Mouse (Mus musculus) hindbrain, embryonic 14.5 days (tissue): ENCODE data around the gene Lrmda. TPM values are rescaled to one million over a fixed set of nuclear protein-coding genes. Genes with fewer than 3 reads are reported as not detected.

Source experiments
- ATAC-seq: fragments of 200-750 bp; cut with Nextera tagmentation; 2 replicates; pipeline ENCODE4 v1.8.0; 2017; ENCODE audit warnings: moderate number of reproducible peaks, mild to moderate bottlenecking, moderate TSS enrichment, moderate library complexity; ENCODE audit not compliant: low FRiP score
- DNase-seq: peaks from one replicate; pipeline ENCODE4 v3.0.0-alpha.2; 2015; ENCODE audit warnings: low spot score
- H3K27ac ChIP-seq: fragments of 300-500 bp; sonication (generic); 2 replicates; pipeline ENCODE4 v1.5.1; 2014; ENCODE audit warnings: mild to moderate bottlenecking, moderate library complexity
- H3K27me3 ChIP-seq: fragments of 300-500 bp; sonication (generic); 2 replicates; pipeline ENCODE4 v1.6.1; 2014; ENCODE audit warnings: mild to moderate bottlenecking, low read length, mixed read lengths; ENCODE audit not compliant: control insufficient read depth, insufficient read depth
- H3K36me3 ChIP-seq: fragments of 300-500 bp; sonication (generic); replicated peaks from 2 replicates; pipeline ENCODE4 v1.6.1; 2014; ENCODE audit not compliant: control insufficient read depth, insufficient read depth
- H3K4me1 ChIP-seq: fragments of 300-500 bp; sonication (generic); replicated peaks from 2 replicates; pipeline ENCODE4 v1.6.1; 2014; ENCODE audit warnings: antibody characterized with exemption, low read length, mixed read lengths; ENCODE audit not compliant: control insufficient read depth, insufficient read depth
- H3K4me2 ChIP-seq: fragments of 300-500 bp; sonication (generic); replicated peaks from 2 replicates; pipeline ENCODE4 v1.6.1; 2014; ENCODE audit warnings: mild to moderate bottlenecking, moderate library complexity
- H3K4me3 ChIP-seq: fragments of 300-500 bp; sonication (generic); replicated peaks from 2 replicates; pipeline ENCODE4 v1.5.1; 2014; ENCODE audit warnings: mild to moderate bottlenecking, low read length
- H3K9ac ChIP-seq: fragments of 300-500 bp; sonication (generic); 2 replicates; pipeline ENCODE4 v1.6.1; 2014
- H3K9me3 ChIP-seq: fragments of 300-500 bp; sonication (generic); 2 replicates; pipeline ENCODE4 v1.6.1; 2016; ENCODE audit warnings: low read length; ENCODE audit not compliant: control insufficient read depth
- WGBS: fragments of 180-500 bp; shearing (Covaris S2); extraction: QIAGEN DNeasy Blood & Tissue Kit; methylation state at CpG from one replicate; pipeline ENCODE4 v1.1.7; 2014; 5-methylcytosine and 5-hydroxymethylcytosine counted together
- polyA plus RNA-seq: library from polyadenylated mRNA; unstranded; fragments of >200 nt; fragmentation: Nextera tagmentation; extraction: Ambion mirVana; gene quantifications from 2 replicates; pipeline ENCODE4 v1.2.1, GENCODE M21; 2014

Lrmda gene
- polyA plus RNA-seq, 1 experiment from 2014 or later = 0.64 TPM

GRCm38 (mm10) chr14:22700236-22700635 is 680.7 kb downstream of the Lrmda start:
- DNase-seq = no peak
- no peak overlapping the region for H3K4me3 ChIP-seq
- H3K9me3 ChIP-seq = no peaks in the 10 kb centered on the region
- H3K36me3 ChIP-seq = no peaks in the 10 kb centered on the region
- no peaks in the 10 kb centered on the region for H3K4me1 ChIP-seq
- no peak overlapping the region for H3K27ac ChIP-seq
- H3K27me3 ChIP-seq = no peaks in the 10 kb centered on the region
- no peak overlapping the region for H3K9ac ChIP-seq
- no peak for ATAC-seq
- whole genome bisulfite sequencing = 89% methylated on average over 1 of the region's 1 CpGs
- H3K4me2 ChIP-seq = no peak overlapping the region

- H3K4me2 ChIP-seq = no peak overlapping the region
- no peaks in the 10 kb centered on the region for H3K4me1 ChIP-seq
- H3K9me3 ChIP-seq = no peaks in the 10 kb centered on the region
- H3K9ac ChIP-seq = no peak overlapping the region
- ATAC-seq (no peak), DNase-seq (no peak)
- H3K36me3 ChIP-seq = no peaks in the 10 kb centered on the region
- H3K27me3 ChIP-seq = no peaks in the 10 kb centered on the region
- 90% methylated on average over 2 of the region's 2 CpGs for WGBS
- no peak overlapping the region for H3K27ac ChIP-seq
- H3K4me3 ChIP-seq = no peak overlapping the region
Observed at GRCm38 (mm10) chr14:22700690-22701089, 681.2 kb downstream of the Lrmda start.

- Histone ChIP-seq H3K4me3 (no peak overlapping the region), H3K4me1 (peaks cover 10% of the 10 kb centered on the region), H3K9ac (no peak overlapping the region), H3K27ac (no peak overlapping the region), H3K4me2 (no peak overlapping the region), H3K27me3 (no peaks in the 10 kb centered on the region), H3K36me3 (no peaks in the 10 kb centered on the region), H3K9me3 (no peaks in the 10 kb centered on the region)
- DNase-seq (no peak), ATAC-seq (no peak)
- 78% methylated on average over 9 of the region's 9 CpGs for WGBS
Observed at GRCm38 (mm10) chr14:22707958-22708701, 688.6 kb downstream of the Lrmda start.

- no peaks in the 10 kb centered on the region for H3K36me3 ChIP-seq
- DNase-seq = no peak
- WGBS = 30% methylated on average over 6 of the region's 6 CpGs
- H3K4me3 ChIP-seq = no peak overlapping the region
- H3K9ac ChIP-seq = no peak overlapping the region
- H3K27me3 ChIP-seq = no peaks in the 10 kb centered on the region
- no peaks in the 10 kb centered on the region for H3K9me3 ChIP-seq
- 0 out of 2 replicates have a peak overlapping the region, but pooled peaks have one; percentile 5 for H3K27ac ChIP-seq
- no peak for ATAC-seq
- no peak overlapping the region for H3K4me2 ChIP-seq
- H3K4me1 ChIP-seq = peaks cover 10% of the 10 kb centered on the region
Observed at GRCm38 (mm10) chr14:22710071-22710661, 690.7 kb downstream of the Lrmda start.

- H3K36me3 ChIP-seq = no peaks in the 10 kb centered on the region
- peaks cover 10% of the 10 kb centered on the region for H3K4me1 ChIP-seq
- H3K4me3 ChIP-seq = no peak overlapping the region
- no peaks in the 10 kb centered on the region for H3K9me3 ChIP-seq
- no peak overlapping the region for H3K4me2 ChIP-seq
- H3K27ac ChIP-seq = no peak overlapping the region
- no peak for DNase-seq
- ATAC-seq = no peak
- H3K27me3 ChIP-seq = no peaks in the 10 kb centered on the region
- no peak overlapping the region for H3K9ac ChIP-seq
Observed at GRCm38 (mm10) chr14:22712388-22712787, 692.9 kb downstream of the Lrmda start.

GRCm38 (mm10) chr14:22715581-22716378 is 696.3 kb downstream of the Lrmda start:
- WGBS = 90% methylated on average over 6 of the region's 6 CpGs
- no peak overlapping the region for H3K27ac ChIP-seq
- H3K27me3 ChIP-seq = no peaks in the 10 kb centered on the region
- H3K4me2 ChIP-seq = no peak overlapping the region
- peaks cover 4% of the 10 kb centered on the region for H3K4me1 ChIP-seq
- H3K36me3 ChIP-seq = no peaks in the 10 kb centered on the region
- H3K9me3 ChIP-seq = no peaks in the 10 kb centered on the region
- DNase-seq (no peak), ATAC-seq (no peak)
- no peak overlapping the region for H3K9ac ChIP-seq
- H3K4me3 ChIP-seq = no peak overlapping the region

- no peak for ATAC-seq
- no peak overlapping the region for H3K4me3 ChIP-seq
- no peaks in the 10 kb centered on the region for H3K4me1 ChIP-seq
- no peak overlapping the region for H3K4me2 ChIP-seq
- no peak for DNase-seq
- H3K27ac ChIP-seq = no peak overlapping the region
- no peaks in the 10 kb centered on the region for H3K36me3 ChIP-seq
- H3K9ac ChIP-seq = no peak overlapping the region
- WGBS = 97% methylated on average over 1 of the region's 1 CpGs
- H3K9me3 ChIP-seq = no peaks in the 10 kb centered on the region
- no peaks in the 10 kb centered on the region for H3K27me3 ChIP-seq
Observed at GRCm38 (mm10) chr14:22719968-22720367, 700.5 kb downstream of the Lrmda start.

GRCm38 (mm10) chr14:22721845-22722244 is 702.3 kb downstream of the Lrmda start:
- H3K4me2 ChIP-seq = no peak overlapping the region
- no peaks in the 10 kb centered on the region for H3K36me3 ChIP-seq
- H3K9ac ChIP-seq = no peak overlapping the region
- no peaks in the 10 kb centered on the region for H3K27me3 ChIP-seq
- 40% methylated on average over 5 of the region's 5 CpGs for WGBS
- ATAC-seq (no peak), DNase-seq (no peak)
- no peaks in the 10 kb centered on the region for H3K9me3 ChIP-seq
- no peaks in the 10 kb centered on the region for H3K4me1 ChIP-seq
- no peak overlapping the region for H3K27ac ChIP-seq
- no peak overlapping the region for H3K4me3 ChIP-seq

- WGBS = 92% methylated on average over 2 of the region's 2 CpGs
Observed at GRCm38 (mm10) chr14:22727548-22727947, 708.0 kb downstream of the Lrmda start.

More at GRCm38 (mm10) chr14:22727548-22727947, 708.0 kb downstream of the Lrmda start:
- DNase-seq (no peak), ATAC-seq (no peak)
- Histone ChIP-seq H3K4me2 (no peak overlapping the region), H3K4me1 (no peaks in the 10 kb centered on the region), H3K9ac (no peak overlapping the region), H3K4me3 (no peak overlapping the region), H3K27me3 (no peaks in the 10 kb centered on the region), H3K27ac (no peak overlapping the region), H3K36me3 (no peaks in the 10 kb centered on the region), H3K9me3 (no peaks in the 10 kb centered on the region)
